Mouse (Mus musculus): Measurements from ENCODE around the gene Dennd4a.

DNA sequence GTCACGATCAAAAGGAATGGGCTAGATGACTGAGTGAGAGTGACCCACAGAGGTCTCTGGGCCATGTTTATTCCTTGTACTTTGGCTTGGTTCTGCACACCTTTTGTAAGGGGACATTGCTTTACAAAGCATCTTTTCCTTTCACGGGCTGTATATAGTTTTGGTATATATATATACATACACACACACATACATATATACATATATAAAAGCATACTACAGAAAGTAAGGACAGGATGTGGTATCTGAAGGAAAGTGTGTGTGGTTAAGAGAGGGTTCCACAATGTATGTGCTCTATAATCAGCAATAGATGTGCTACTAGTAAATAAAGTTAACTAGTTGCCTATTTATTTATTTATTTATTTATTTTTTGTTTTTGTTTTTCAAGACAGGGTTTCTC is 20.6 kb downstream of the Dennd4a start:
- TF ChIP-seq CTCF (IDR thresholded peaks at IDR 0.05; ENCODE audit: low read depth) (no peak), EP300 (optimal IDR thresholded peaks at IDR 0.05) (no peak)

Data from stomach, postnatal 0 days (tissue).